Mouse (Mus musculus) megakaryocyte, embryonic 14.5 days (primary cell): ENCODE data around the gene Psen1.

Experiments used
- FLI1 ChIP-seq: IDR thresholded peaks from 2 replicates; pipeline ENCODE4 v1.6.1; 2012; ENCODE audit warnings: low read length, inconsistent platforms, mixed read lengths
- GATA1 ChIP-seq: IDR thresholded peaks from 3 replicates; pipeline ENCODE4 v1.6.1; 2012; ENCODE audit warnings: mixed read lengths, low read length, inconsistent platforms, borderline replicate concordance

- TF ChIP-seq GATA1 = no peak
- no peak for TF ChIP-seq FLI1
Observed at GRCm38 (mm10) chr12:83723037-83723436, 35.1 kb downstream of the Psen1 start.
